Mouse (Mus musculus): ENCODE measurements around the gene Foxn3.

- TF ChIP-seq POLR2A (IDR thresholded peaks at IDR 0.05; ENCODE audit: low read depth, low read length) (no peak), GABPA (IDR thresholded peaks at IDR 0.05; ENCODE audit: insufficient replicate concordance, low read depth, low read length) (no peak), UBTF (IDR thresholded peaks at IDR 0.05; ENCODE audit: low read depth, low read length) (no peak), CTCF (conservative IDR thresholded peaks at IDR 0.05 in 1 of 2, IDR thresholded peaks at IDR 0.05 in 1 of 2; ENCODE audit: low read depth in 2 of 2, low read length in 2 of 2) (no peak), BHLHE40 (IDR thresholded peaks at IDR 0.05; ENCODE audit: low read depth, low read length) (no peak), EP300 (IDR thresholded peaks at IDR 0.05; ENCODE audit: low read length) (no peak), JUND (conservative IDR thresholded peaks at IDR 0.05; ENCODE audit: low read depth, low read length) (no peak), ZNF384 (IDR thresholded peaks at IDR 0.05; ENCODE audit: low read depth, low read length) (no peak), MAX (IDR thresholded peaks at IDR 0.05; ENCODE audit: low read length) (no peak), RAD21 (IDR thresholded peaks at IDR 0.05; ENCODE audit: low read depth, low read length) (no peak)
These were observed 35.9 kb downstream of the Foxn3 start for GRCm38 (mm10) chr12:99527452-99527851.

All from CH12.LX (cell line).